Mouse (Mus musculus): ENCODE measurements around the gene Mup19.
A peak's percentile ranks its signal among the peaks of the same experiment; 100 is the strongest.
"Not testable (repeated sequence)": the region's sequence is repeated elsewhere in the genome, so short reads cannot be mapped to it uniquely, and the experiment has no call there.

DNA sequence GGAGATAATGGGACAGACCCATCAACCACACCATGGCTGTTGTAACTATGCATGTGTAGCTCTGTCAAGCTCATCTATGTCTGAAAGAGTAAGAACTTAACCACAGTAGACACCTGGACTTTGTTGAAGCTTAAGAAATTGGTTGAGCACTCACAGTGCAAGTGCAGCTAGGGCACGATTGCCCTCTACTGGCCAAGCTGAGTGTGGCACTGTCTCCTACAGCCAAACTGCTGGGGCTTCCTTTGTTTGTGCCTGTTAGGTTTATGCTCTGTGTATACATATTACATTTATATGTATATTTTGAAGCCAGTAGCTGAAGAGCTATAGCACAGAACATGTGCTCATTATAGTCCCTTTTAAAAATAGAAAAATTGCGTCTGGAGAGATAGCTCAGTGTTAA is 29.1 kb upstream of the Mup19 start:
- TF ChIP-seq CTCF (IDR thresholded peaks at IDR 0.05; ENCODE audit: low read depth), result peak; percentile 86
- not testable (repeated sequence) for TF ChIP-seq EP300 (IDR thresholded peaks at IDR 0.05; ENCODE audit: low read depth)

All from liver, postnatal 0 days (tissue).